Mouse (Mus musculus) megakaryocyte, embryonic 14.5 days (primary cell): ENCODE measurements around the gene Ntrk2. TPM values are rescaled to one million over a fixed set of nuclear protein-coding genes. Genes with fewer than 3 reads are reported as not detected.

ENCODE experiments used
- H3K27me3 ChIP-seq: replicated peaks from 2 replicates; pipeline ENCODE3; 2012; ENCODE audit warnings: inconsistent platforms
- H3K36me3 ChIP-seq: replicated peaks from 2 replicates; pipeline ENCODE3; 2012; ENCODE audit warnings: low read length, inconsistent platforms, mixed read lengths
- H3K4me1 ChIP-seq: 2 replicates; pipeline ENCODE4 v1.6.1; 2012; ENCODE audit warnings: inconsistent platforms
- H3K4me3 ChIP-seq: replicated peaks from 2 replicates; pipeline ENCODE3; 2012; ENCODE audit warnings: moderate library complexity, mild to moderate bottlenecking, inconsistent platforms
- H3K9me3 ChIP-seq: 2 replicates; pipeline ENCODE4 v1.6.1; 2012; ENCODE audit warnings: inconsistent platforms
- FLI1 ChIP-seq: IDR thresholded peaks from 2 replicates; pipeline ENCODE4 v1.6.1; 2012; ENCODE audit warnings: low read length, inconsistent platforms, mixed read lengths
- GATA1 ChIP-seq: IDR thresholded peaks from 3 replicates; pipeline ENCODE4 v1.6.1; 2012; ENCODE audit warnings: mixed read lengths, low read length, inconsistent platforms, borderline replicate concordance
- polyA plus RNA-seq: library from polyadenylated mRNA; stranded (reverse); fragments of >175 nt; gene quantifications from 2 replicates; pipeline ENCODE4 v1.2.3, GENCODE M21; 2012; ENCODE audit warnings: low replicate concordance; ENCODE audit not compliant: insufficient read depth

Ntrk2 gene
- polyA plus RNA-seq, 1 experiment, result not detected

- Histone ChIP-seq H3K9me3 (peaks cover 34% of the 10 kb centered on the region), H3K27me3 (no peaks in the 10 kb centered on the region), H3K4me1 (no peaks in the 10 kb centered on the region), H3K36me3 (no peaks in the 10 kb centered on the region), H3K4me3 (no peak overlapping the region)
- TF ChIP-seq FLI1 (no peak), GATA1 (no peak)
Observed at GRCm38 (mm10) chr13:58935956-58936495, 129.7 kb downstream of the Ntrk2 start.

DNA sequence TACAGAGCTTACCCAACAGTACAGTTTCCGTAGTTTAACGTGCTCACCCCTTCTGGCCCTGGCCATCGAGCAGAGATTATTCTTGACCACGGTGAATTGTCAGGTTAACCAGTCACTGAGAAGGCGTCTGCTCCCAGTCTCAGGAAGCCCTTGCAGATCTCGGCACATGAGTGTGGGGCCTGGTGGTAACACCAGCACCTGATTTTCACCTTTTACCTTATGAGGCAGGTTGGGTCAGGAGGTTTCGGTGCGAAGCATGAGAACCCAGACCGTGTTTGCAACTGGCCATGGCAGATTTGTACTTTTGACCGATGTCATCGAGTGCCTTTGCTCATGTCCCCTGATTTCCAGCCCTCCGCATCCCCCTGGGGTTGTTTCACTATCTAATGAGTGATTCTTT is 131.5 kb downstream of the Ntrk2 start:
- Histone ChIP-seq H3K9me3 (peaks cover 41% of the 10 kb centered on the region), H3K36me3 (no peaks in the 10 kb centered on the region), H3K4me3 (no peak overlapping the region), H3K4me1 (no peaks in the 10 kb centered on the region), H3K27me3 (no peaks in the 10 kb centered on the region)
- TF ChIP-seq GATA1 (no peak), FLI1 (no peak)

GRCm38 (mm10) chr13:58938464-58938863 is 132.1 kb downstream of the Ntrk2 start:
- Histone ChIP-seq H3K4me1 (no peaks in the 10 kb centered on the region), H3K4me3 (no peak overlapping the region), H3K27me3 (no peaks in the 10 kb centered on the region), H3K36me3 (no peaks in the 10 kb centered on the region), H3K9me3 (peaks cover 36% of the 10 kb centered on the region)
- TF ChIP-seq FLI1 (no peak), GATA1 (no peak)

- no peaks in the 10 kb centered on the region for H3K4me1 ChIP-seq
- no peak for TF ChIP-seq GATA1
- TF ChIP-seq FLI1, result no peak
- H3K36me3 ChIP-seq, result no peaks in the 10 kb centered on the region
- no peak overlapping the region for H3K4me3 ChIP-seq
- peaks cover 43% of the 10 kb centered on the region for H3K9me3 ChIP-seq
- no peaks in the 10 kb centered on the region for H3K27me3 ChIP-seq
Observed at GRCm38 (mm10) chr13:58940208-58940607, 133.8 kb downstream of the Ntrk2 start.

- H3K4me3 ChIP-seq, result no peak overlapping the region
- H3K36me3 ChIP-seq, result no peaks in the 10 kb centered on the region
- TF ChIP-seq FLI1 (no peak), GATA1 (no peak)
- H3K4me1 ChIP-seq, result no peaks in the 10 kb centered on the region
- H3K9me3 ChIP-seq, result peaks cover 49% of the 10 kb centered on the region
- H3K27me3 ChIP-seq, result no peaks in the 10 kb centered on the region
Observed at GRCm38 (mm10) chr13:58940798-58941197, 134.4 kb downstream of the Ntrk2 start.

- Histone ChIP-seq H3K27me3 (no peaks in the 10 kb centered on the region), H3K4me1 (no peaks in the 10 kb centered on the region), H3K9me3 (peaks cover 42% of the 10 kb centered on the region), H3K36me3 (no peaks in the 10 kb centered on the region), H3K4me3 (no peak overlapping the region)
- no peak for TF ChIP-seq FLI1
- no peak for TF ChIP-seq GATA1
Observed at GRCm38 (mm10) chr13:58945781-58946180, 139.4 kb downstream of the Ntrk2 start.

- Histone ChIP-seq H3K4me1 (no peaks in the 10 kb centered on the region), H3K9me3 (peaks cover 34% of the 10 kb centered on the region), H3K36me3 (no peaks in the 10 kb centered on the region), H3K4me3 (no peak overlapping the region), H3K27me3 (no peaks in the 10 kb centered on the region)
- no peak for TF ChIP-seq GATA1
- TF ChIP-seq FLI1, result no peak
Observed at GRCm38 (mm10) chr13:58946589-58946988, 140.2 kb downstream of the Ntrk2 start.

DNA sequence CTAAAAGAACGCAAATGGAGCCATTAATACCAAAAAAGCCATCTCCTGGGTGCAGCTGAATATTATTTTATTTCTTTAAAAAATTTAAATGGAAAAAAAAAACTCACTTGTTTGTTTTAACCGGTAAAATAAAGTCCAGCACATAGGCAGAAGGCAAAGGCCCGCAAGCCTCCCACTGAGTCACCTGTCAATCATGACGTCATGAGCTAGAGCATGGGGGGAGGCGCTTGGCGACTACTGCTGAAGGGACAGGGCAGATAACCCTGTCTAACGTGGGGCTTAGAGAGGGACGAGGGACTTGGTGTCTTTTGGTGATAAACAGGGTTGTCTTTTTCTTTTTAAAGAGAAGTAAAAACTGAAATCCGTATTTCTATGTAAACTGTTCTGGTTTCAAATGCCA is 140.7 kb downstream of the Ntrk2 start:
- Histone ChIP-seq H3K27me3 (no peaks in the 10 kb centered on the region), H3K4me3 (no peak overlapping the region), H3K9me3 (peaks cover 38% of the 10 kb centered on the region), H3K4me1 (no peaks in the 10 kb centered on the region), H3K36me3 (no peaks in the 10 kb centered on the region)
- TF ChIP-seq GATA1 (no peak), FLI1 (no peak)

- Histone ChIP-seq H3K4me1 (no peaks in the 10 kb centered on the region), H3K36me3 (no peaks in the 10 kb centered on the region), H3K27me3 (no peaks in the 10 kb centered on the region), H3K9me3 (peaks cover 29% of the 10 kb centered on the region; the same call in 1 of the 2 replicates), H3K4me3 (no peak overlapping the region)
- TF ChIP-seq GATA1, result no peak
- no peak for TF ChIP-seq FLI1
Observed at GRCm38 (mm10) chr13:58954331-58954730, 148.0 kb downstream of the Ntrk2 start.

- TF ChIP-seq FLI1 (no peak), GATA1 (no peak)
- Histone ChIP-seq H3K27me3 (no peaks in the 10 kb centered on the region), H3K36me3 (no peaks in the 10 kb centered on the region), H3K4me3 (no peak overlapping the region), H3K4me1 (no peaks in the 10 kb centered on the region), H3K9me3 (peaks cover 29% of the 10 kb centered on the region; the same call in 1 of the 2 replicates)
Observed at GRCm38 (mm10) chr13:58954764-58955163, 148.4 kb downstream of the Ntrk2 start.

GRCm38 (mm10) chr13:58955237-58955777 is 148.9 kb downstream of the Ntrk2 start:
- Histone ChIP-seq H3K36me3 (no peaks in the 10 kb centered on the region), H3K4me1 (no peaks in the 10 kb centered on the region), H3K9me3 (peaks cover 29% of the 10 kb centered on the region; the same call in 1 of the 2 replicates), H3K4me3 (no peak overlapping the region), H3K27me3 (no peaks in the 10 kb centered on the region)
- TF ChIP-seq FLI1, result no peak
- TF ChIP-seq GATA1, result no peak
